Mouse (Mus musculus) kidney, postnatal 0 days (tissue): ENCODE measurements around the gene Naa20. TPM values are rescaled to one million over a fixed set of nuclear protein-coding genes. Genes with fewer than 3 reads are reported as not detected.

Experiments
- ATAC-seq: fragments of 200-750 bp; cut with Nextera tagmentation; replicated peaks from 2 replicates; pipeline ENCODE4 v1.8.0; 2017; ENCODE audit warnings: low read depth, moderate number of reproducible peaks, moderate TSS enrichment, moderate library complexity; ENCODE audit not compliant: low FRiP score
- DNase-seq: peaks from one replicate; pipeline ENCODE4 v3.0.0-alpha.2; 2016; ENCODE audit warnings: low spot score
- H3K27ac ChIP-seq: fragments of 300-500 bp; sonication (generic); 2 replicates; pipeline ENCODE4 v1.5.1; 2014; ENCODE audit warnings: mild to moderate bottlenecking
- H3K27me3 ChIP-seq: fragments of 300-500 bp; sonication (generic); 2 replicates; pipeline ENCODE4 v1.6.1; 2014; ENCODE audit warnings: low read length, mixed read lengths; ENCODE audit not compliant: insufficient read depth
- H3K36me3 ChIP-seq: fragments of 300-500 bp; sonication (generic); 2 replicates; pipeline ENCODE4 v1.6.1; 2014; ENCODE audit warnings: low read length, mixed read lengths; ENCODE audit not compliant: insufficient read depth
- H3K4me1 ChIP-seq: fragments of 300-500 bp; sonication (generic); replicated peaks from 2 replicates; pipeline ENCODE4 v1.6.1; 2014; ENCODE audit warnings: antibody characterized with exemption, low read length, mixed read lengths; ENCODE audit not compliant: insufficient read depth
- H3K4me2 ChIP-seq: fragments of 300-500 bp; sonication (generic); 2 replicates; pipeline ENCODE4 v1.6.1; 2014; ENCODE audit warnings: mild to moderate bottlenecking, low read length, moderate library complexity, mixed read lengths
- H3K4me3 ChIP-seq: fragments of 300-500 bp; sonication (generic); replicated peaks from 2 replicates; pipeline ENCODE4 v1.5.1; 2014; ENCODE audit warnings: low read depth, low read length
- H3K9ac ChIP-seq: fragments of 300-500 bp; sonication (generic); 2 replicates; pipeline ENCODE4 v1.6.1; 2014; ENCODE audit warnings: low read depth, low read length
- H3K9me3 ChIP-seq: fragments of 300-500 bp; sonication (generic); replicated peaks from 2 replicates; pipeline ENCODE4 v1.6.1; 2016; ENCODE audit warnings: low read length, inconsistent platforms, mixed read lengths
- CTCF ChIP-seq: IDR thresholded peaks from 2 replicates; pipeline ENCODE4 v1.5.1; 2016; ENCODE audit warnings: antibody characterized with exemption, low read depth, mild to moderate bottlenecking, moderate library complexity
- WGBS: fragments of 180-500 bp; shearing (Covaris S2); extraction: QIAGEN DNeasy Blood & Tissue Kit; methylation state at CpG from one replicate; pipeline ENCODE4 v1.1.7; 2014; 5-methylcytosine and 5-hydroxymethylcytosine counted together
- polyA plus RNA-seq: library from polyadenylated mRNA; unstranded; fragments of >200 nt; fragmentation: Nextera tagmentation; extraction: Ambion mirVana; gene quantifications from 2 replicates; pipeline ENCODE4 v1.2.1, GENCODE M21; 2015

Gene Naa20
- polyA plus RNA-seq, 1 experiment from 2014 or later = 212 TPM

DNA sequence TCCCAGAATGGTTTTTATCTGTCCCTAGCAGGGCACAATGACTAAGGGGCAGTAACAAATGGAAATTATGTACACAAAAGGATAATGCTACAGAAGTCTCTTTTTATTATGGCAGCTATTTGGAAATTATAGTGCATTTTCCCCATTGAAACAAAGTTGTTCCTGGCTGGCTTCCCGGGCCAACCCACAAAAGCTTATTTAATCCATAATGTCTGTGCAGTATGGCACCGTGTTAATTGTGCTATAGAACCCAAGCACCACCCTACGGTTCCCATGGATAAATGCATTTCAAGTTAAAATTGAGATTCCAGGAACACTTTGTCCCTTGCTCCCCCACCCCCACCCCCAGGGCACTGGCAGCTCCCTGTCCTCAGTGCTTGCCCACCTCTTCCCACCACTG lies 42.4 kb downstream of the Naa20 start:
- H3K27ac ChIP-seq = no peak overlapping the region
- no peaks in the 10 kb centered on the region for H3K36me3 ChIP-seq
- ATAC-seq = no peak
- H3K27me3 ChIP-seq = no peaks in the 10 kb centered on the region
- no peak overlapping the region for H3K4me3 ChIP-seq
- no peak overlapping the region for H3K4me2 ChIP-seq
- no peak for DNase-seq
- H3K4me1 ChIP-seq = no peaks in the 10 kb centered on the region
- WGBS = 90% methylated on average over 3 of the region's 3 CpGs
- no peak for TF ChIP-seq CTCF
- H3K9me3 ChIP-seq = no peaks in the 10 kb centered on the region
- H3K9ac ChIP-seq = no peak overlapping the region

GRCm38 (mm10) chr2:145948402-145948954 lies 46.6 kb downstream of the Naa20 start:
- Histone ChIP-seq H3K36me3 (no peaks in the 10 kb centered on the region), H3K4me2 (no peak overlapping the region), H3K4me3 (no peak overlapping the region), H3K9ac (no peak overlapping the region), H3K9me3 (no peaks in the 10 kb centered on the region), H3K27ac (no peak overlapping the region), H3K4me1 (no peaks in the 10 kb centered on the region), H3K27me3 (no peaks in the 10 kb centered on the region)
- no peak for DNase-seq
- TF ChIP-seq CTCF = no peak
- no peak for ATAC-seq
- 72% methylated on average over 7 of the region's 7 CpGs for WGBS

- Histone ChIP-seq H3K9me3 (no peaks in the 10 kb centered on the region), H3K27ac (no peak overlapping the region), H3K4me2 (no peak overlapping the region), H3K4me1 (no peaks in the 10 kb centered on the region), H3K36me3 (no peaks in the 10 kb centered on the region), H3K27me3 (no peaks in the 10 kb centered on the region), H3K4me3 (no peak overlapping the region), H3K9ac (no peak overlapping the region)
- DNase-seq (no peak), ATAC-seq (no peak)
- 30% methylated on average over 11 of the region's 11 CpGs for WGBS
- TF ChIP-seq CTCF = no peak
Observed at GRCm38 (mm10) chr2:145949475-145950068, 47.7 kb downstream of the Naa20 start.

GRCm38 (mm10) chr2:145950239-145950638 lies 48.3 kb downstream of the Naa20 start:
- DNase-seq = no peak
- H3K9ac ChIP-seq = no peak overlapping the region
- 13% methylated on average over 10 of the region's 10 CpGs for WGBS

GRCm38 (mm10) chr2:145952726-145953125 lies 50.8 kb downstream of the Naa20 start:
- H3K9ac ChIP-seq = no peak overlapping the region
- ATAC-seq (no peak), DNase-seq (no peak)
- no peaks in the 10 kb centered on the region for H3K27me3 ChIP-seq
- no peak for TF ChIP-seq CTCF
- no peak overlapping the region for H3K27ac ChIP-seq
- H3K4me1 ChIP-seq = no peaks in the 10 kb centered on the region
- WGBS = 29% methylated on average over 5 of the region's 5 CpGs
- H3K36me3 ChIP-seq = no peaks in the 10 kb centered on the region
- H3K9me3 ChIP-seq = no peaks in the 10 kb centered on the region
- no peak overlapping the region for H3K4me3 ChIP-seq
- H3K4me2 ChIP-seq = no peak overlapping the region

More at GRCm38 (mm10) chr2:145950239-145950638, 48.3 kb downstream of the Naa20 start:
- Histone ChIP-seq H3K9me3 (no peaks in the 10 kb centered on the region), H3K27me3 (no peaks in the 10 kb centered on the region), H3K4me3 (no peak overlapping the region), H3K4me2 (no peak overlapping the region), H3K36me3 (no peaks in the 10 kb centered on the region), H3K27ac (no peak overlapping the region), H3K4me1 (no peaks in the 10 kb centered on the region)
- ATAC-seq = no peak
- no peak for TF ChIP-seq CTCF

GRCm38 (mm10) chr2:145955844-145956243 lies 53.9 kb downstream of the Naa20 start:
- no peak overlapping the region for H3K9ac ChIP-seq
- H3K4me1 ChIP-seq = no peaks in the 10 kb centered on the region
- H3K9me3 ChIP-seq = no peaks in the 10 kb centered on the region
- no peak for TF ChIP-seq CTCF
- H3K4me2 ChIP-seq = no peak overlapping the region
- H3K36me3 ChIP-seq = no peaks in the 10 kb centered on the region
- no peak for DNase-seq
- H3K4me3 ChIP-seq = no peak overlapping the region
- 47% methylated on average over 10 of the region's 10 CpGs for WGBS
- no peak overlapping the region for H3K27ac ChIP-seq
- H3K27me3 ChIP-seq = no peaks in the 10 kb centered on the region
- ATAC-seq = no peak

DNA sequence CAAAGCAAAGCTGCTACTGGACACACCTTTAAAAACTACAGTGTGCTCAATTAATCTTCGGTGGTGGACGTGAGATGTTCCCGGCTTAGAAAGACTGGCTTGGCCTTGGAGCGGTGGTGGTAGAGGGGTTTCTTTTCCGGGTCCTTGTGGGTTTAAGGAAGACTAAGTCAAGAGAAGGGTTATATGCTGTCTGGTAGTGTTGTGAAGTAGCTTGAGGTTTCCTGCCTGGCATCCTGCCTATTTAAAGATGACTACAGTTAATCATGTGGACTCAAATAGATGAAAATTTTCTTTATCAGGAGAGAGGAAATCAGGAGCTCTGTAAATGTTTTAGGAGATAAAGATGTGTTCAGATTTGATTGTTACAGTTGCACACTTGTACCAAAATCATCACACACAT lies 54.4 kb downstream of the Naa20 start:
- no peaks in the 10 kb centered on the region for H3K4me1 ChIP-seq
- H3K9me3 ChIP-seq = no peaks in the 10 kb centered on the region
- H3K4me3 ChIP-seq = no peak overlapping the region
- 31% methylated on average over 5 of the region's 5 CpGs for WGBS
- no peak for TF ChIP-seq CTCF
- H3K36me3 ChIP-seq = no peaks in the 10 kb centered on the region
- DNase-seq (no peak), ATAC-seq (no peak)
- H3K27me3 ChIP-seq = no peaks in the 10 kb centered on the region
- no peak overlapping the region for H3K27ac ChIP-seq
- H3K4me2 ChIP-seq = no peak overlapping the region
- H3K9ac ChIP-seq = no peak overlapping the region
